Mouse (Mus musculus) c-Kit-negative CD71-positive TER-119-positive erythroid progenitor cells, embryonic 14.5 days (primary cell): Measurements from ENCODE around the gene Siglech.
A peak's percentile ranks its signal among the peaks of the same experiment; 100 is the strongest.
"Not testable (repeated sequence)": the region's sequence is repeated elsewhere in the genome, so short reads cannot be mapped to it uniquely, and the experiment has no call there.

ENCODE experiments used
- DNase-seq: peaks from one replicate; pipeline ENCODE4 v3.0.0-alpha.2; 2013; ENCODE audit warnings: low read depth, low spot score

Siglech gene

GRCm38 (mm10) chr7:55767926-55768325, at the start of gene Siglech:
Siglech (plus strand) TSS chr7:55768178.
- no peak for DNase-seq

DNA sequence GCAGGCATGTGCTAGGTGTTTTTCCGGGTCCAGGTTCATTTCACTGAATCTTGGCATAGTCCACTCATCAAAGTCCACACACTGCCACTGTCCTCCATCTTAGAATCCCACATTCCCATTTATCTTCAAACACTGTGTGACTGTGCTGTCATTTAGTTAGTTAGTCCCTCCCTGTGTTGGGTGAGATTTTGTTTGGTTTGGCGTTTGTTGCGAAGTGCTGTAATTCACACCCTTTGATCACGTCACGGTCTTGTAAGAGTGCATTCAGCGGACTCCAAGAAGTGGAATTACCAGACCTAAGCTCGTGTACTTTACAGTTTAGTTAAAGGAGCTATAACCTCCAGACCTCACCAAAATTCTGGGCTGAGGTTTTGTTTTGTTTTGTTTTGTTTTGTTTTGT, 45.3 kb upstream of the Siglech start:
- no peak for DNase-seq

- DNase-seq = no peak
These were observed 39.1 kb upstream of the Siglech start for GRCm38 (mm10) chr7:55728903-55729302.

DNA sequence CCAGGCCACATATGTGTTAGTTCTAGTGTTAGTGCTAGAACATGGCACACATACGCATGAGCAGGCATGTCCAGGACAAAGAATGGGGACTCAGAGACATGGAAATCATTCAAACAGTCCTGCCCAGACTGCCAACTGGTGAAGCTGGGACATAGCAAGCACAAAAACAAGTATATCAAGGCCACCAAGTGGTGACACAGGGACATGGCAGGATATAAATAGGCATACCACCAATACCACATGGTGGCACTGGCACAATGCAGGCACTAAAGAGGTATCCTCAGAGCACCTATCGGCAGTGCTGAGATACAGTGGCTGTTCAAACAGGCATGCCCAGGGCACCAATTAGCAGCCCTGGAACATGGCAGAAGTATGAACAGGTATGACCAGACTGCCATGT, 33.5 kb upstream of the Siglech start:
- DNase-seq = no peak

DNA sequence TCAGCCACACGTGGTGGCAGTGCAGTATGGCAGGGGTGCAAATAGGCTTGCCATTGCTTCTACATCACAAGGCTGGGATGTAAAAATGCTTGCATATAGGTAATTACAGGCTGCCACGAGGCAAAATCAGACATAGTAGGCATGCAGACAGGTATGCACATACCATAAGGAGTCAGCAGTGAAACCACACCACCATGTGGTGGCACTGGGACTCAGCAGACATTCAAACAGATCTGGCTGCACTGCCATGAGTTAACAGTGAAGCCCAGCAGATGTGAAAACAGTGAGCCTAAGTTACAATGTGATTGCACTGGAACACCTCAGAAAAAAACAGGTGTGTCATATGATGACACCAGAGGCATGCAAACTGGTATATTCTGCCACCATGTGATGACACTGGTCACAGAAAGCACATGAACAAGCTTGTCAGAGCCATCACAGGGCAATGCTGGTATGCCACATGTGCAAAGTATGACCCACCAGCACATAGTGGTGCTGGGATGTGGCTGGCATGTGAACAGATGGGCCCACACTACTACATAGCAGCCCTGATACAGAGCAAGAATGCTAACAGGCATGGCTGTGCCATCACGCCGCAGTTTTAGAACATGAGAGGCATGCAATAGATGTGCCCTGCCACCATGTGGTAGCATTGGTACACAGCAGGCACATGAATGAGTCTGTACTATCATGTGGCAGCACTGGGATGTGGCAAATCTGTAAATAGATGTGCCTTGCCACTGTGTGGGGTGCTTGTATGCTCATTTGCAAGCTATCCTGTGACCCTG, 30.7 kb upstream of the Siglech start:
- no peak for DNase-seq

- DNase-seq = no peak
These were observed 24.2 kb upstream of the Siglech start for GRCm38 (mm10) chr7:55743614-55744267.

GRCm38 (mm10) chr7:55744566-55745220, 23.3 kb upstream of the Siglech start:
- DNase-seq = no peak

GRCm38 (mm10) chr7:55750841-55751240, 17.1 kb upstream of the Siglech start:
- no peak for DNase-seq

- DNase-seq = no peak
These were observed 8.6 kb upstream of the Siglech start for GRCm38 (mm10) chr7:55759346-55759745.

DNA sequence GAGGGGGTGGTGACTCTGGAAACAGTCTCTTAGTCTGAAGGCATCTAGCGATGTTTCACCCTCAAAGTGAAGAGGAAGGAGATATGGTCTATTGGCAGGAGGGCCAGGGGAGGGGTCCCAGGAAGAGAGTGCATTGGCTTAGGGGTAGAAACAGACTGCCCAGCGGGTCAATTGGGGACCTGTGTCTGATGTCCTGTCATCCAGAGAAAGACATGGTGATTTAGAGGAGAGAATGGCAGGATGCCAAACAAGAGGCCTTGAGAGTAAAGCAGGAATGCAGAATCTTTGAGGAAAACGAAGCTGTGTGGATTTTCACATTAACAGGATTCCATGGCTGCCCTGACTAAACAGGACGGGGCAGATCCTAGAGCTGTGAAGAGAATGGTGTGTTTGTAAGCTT, 12.0 kb downstream of the Siglech start:
- no peak for DNase-seq

DNA sequence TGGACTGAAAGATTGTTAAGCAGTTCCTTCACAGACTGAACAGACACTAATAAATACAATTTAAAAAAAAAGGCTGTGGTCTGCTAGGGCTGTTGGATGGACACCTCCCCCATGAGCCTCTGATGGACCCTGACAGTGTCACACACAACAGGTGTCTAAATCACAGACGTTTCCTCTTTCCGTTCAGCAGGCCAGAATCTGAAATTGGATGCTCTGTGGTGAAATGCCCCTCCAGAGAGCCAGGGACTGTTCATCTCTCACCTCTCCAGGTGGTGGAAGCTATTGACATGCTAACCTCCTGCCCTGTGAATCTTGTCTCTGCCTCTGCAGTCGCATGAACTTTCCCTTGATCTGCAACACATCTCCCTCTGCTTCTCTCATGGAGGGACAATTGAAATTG, 14.5 kb downstream of the Siglech start:
- DNase-seq = no peak

GRCm38 (mm10) chr7:55784580-55784979, 16.6 kb downstream of the Siglech start:
- no peak for DNase-seq

- not testable (repeated sequence) for DNase-seq
These were observed 22.6 kb downstream of the Siglech start for GRCm38 (mm10) chr7:55790586-55790985.

DNA sequence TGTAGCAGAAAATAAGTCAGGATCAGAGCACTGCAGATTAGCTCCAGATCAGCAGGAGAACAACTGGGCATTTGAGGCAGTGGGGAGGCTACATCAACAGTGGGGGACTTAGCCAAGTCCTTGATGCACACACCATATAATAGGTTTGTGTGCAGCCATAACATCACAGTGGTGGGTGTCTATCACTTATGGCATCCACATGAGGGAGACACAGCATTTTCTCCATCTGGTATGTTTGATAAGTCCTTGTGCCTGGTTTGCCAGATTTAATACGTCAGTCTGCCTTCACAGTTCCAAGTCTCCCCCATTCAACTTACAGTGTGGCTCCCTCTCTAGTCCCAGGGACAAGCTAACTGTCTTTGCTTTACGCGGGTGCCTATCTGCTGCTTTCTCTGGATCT, 24.3 kb downstream of the Siglech start:
- no peak for DNase-seq

DNA sequence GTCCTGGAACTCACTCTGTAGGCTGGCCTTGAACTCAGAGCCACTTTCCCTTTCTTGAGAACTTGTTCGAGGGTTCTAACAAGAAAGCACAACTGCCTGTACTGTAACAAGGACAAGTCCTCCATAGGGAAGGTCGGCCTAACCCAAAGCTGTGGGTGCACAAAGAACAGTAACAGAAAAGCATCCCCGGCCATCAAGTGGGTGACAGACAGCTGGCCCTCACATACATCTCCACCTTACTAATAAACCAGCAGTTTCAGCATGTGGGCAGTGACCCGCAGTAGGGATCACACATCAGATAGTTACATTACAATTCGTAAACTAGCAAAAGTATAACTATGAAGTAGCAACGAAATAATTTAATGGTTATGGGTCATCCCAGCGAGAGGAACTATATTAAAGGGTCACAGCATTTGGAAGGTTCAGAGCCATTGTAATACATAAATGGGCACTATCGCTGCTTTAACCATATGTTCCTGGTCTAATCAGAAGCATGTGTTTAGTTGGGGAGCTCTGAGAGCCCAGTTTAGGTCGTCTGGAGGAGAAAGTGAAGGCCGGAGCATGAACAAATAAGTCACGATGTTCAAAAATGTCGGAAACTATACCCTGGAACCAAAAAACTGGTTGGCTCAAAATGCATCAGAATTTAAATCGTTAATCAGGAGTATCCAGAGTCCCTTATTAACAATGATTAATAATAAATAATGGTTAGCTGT, 25.4 kb downstream of the Siglech start:
- DNase-seq = no peak

DNA sequence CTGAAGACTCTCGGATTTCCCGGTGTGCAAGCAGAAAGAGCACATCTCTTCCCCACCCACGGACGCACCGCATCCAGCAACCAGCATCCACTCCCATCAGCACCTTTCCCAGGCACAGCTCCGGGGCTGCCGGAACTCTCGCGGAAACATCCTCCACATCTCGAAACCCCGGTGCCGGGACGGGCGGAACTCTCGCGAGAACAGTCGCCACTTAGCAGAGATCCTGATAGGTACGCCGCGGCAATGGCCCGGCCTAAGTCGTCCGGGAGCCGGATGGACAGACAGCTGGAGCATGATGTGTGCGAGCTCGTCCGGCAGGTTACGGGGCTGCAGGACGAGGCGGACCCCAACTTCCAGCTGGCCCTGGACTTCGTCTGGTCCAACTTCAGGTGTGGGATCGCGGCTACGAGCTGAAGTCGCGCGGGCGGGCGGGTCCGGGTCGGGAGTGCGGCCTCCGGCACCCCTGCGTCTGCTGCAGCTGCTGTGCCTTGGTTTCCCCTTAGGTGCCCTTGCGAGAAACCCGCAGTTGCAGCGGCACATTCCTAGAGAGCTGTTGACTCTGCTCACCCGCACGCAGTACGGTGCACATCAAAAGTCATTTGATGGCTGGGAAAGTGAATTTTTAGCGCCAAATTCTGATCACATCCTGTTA, 26.1 kb downstream of the Siglech start, which contains the start of gene Tubgcp5:
Tubgcp5 (plus strand) TSS at position 203 of the 652 bp plus-strand sequence.
- DNase-seq = peak; percentile 90

DNA sequence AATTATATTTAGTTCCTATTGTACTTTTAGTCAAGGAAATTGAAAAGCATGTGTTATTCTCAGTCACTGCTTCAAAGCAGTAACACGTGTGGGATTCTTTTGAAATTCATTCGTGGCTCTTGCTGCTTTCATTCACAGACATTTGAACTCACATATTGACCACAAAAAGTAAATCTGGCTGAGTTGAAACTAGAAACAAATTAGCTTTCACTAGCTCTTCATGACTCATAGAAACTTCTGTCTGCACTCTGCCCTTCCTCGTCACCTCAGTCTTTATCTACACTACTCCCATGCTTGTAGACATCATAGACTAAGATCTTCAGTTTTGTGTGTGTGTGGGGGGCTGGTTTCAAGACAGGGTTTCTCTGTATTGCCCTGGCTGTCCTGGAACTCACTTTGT, 32.0 kb downstream of the Siglech start:
- DNase-seq = no peak

- no peak for DNase-seq
These were observed 42.0 kb downstream of the Siglech start for GRCm38 (mm10) chr7:55809967-55810366.

- DNase-seq = no peak
These were observed 56.5 kb downstream of the Siglech start for GRCm38 (mm10) chr7:55824468-55824867.

DNA sequence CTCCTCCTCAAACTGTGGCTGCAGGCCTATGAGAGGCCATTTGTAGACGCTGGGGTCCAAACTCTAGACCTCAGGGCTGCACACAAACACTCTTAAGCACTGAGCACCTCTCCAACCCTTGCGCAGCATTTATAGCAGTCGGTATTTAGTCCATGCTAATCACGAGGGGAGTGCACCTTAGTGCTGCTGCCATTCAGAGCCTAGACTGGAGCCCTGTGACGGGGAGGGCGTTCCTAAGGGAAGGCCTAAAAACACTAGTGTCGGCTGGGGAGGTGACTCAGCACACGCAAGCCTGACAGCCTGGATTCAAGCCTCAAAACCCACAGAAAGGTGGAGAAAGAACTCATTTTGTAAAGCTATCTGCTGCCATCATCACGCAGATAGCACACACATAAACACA, 59.6 kb downstream of the Siglech start:
- no peak for DNase-seq
